Mouse (Mus musculus) forebrain, embryonic 15.5 days (tissue): ENCODE measurements at regions not wholly inside any gene's neighbourhood (a gene's known extent, or its start where the extent isn't known, plus 50 kb on each side); places are given as distances from the start of the nearest gene placed in this dataset.
"Not testable (repeated sequence)": the region's sequence is repeated elsewhere in the genome, so short reads cannot be mapped to it uniquely, and the experiment has no call there.

Experiments used
- ATAC-seq: fragments of 200-750 bp; cut with Nextera tagmentation; replicated peaks from 2 replicates; pipeline ENCODE4 v1.8.0; 2017; ENCODE audit warnings: mild to moderate bottlenecking, moderate TSS enrichment, moderate library complexity
- H3K27ac ChIP-seq: fragments of 300-500 bp; sonication (generic); replicated peaks from 2 replicates; pipeline ENCODE4 v1.5.1; 2015; ENCODE audit warnings: mild to moderate bottlenecking, inconsistent platforms
- H3K27me3 ChIP-seq: fragments of 300-500 bp; sonication (generic); 2 replicates; pipeline ENCODE4 v1.6.1; 2015; ENCODE audit warnings: inconsistent platforms
- H3K36me3 ChIP-seq: fragments of 300-500 bp; sonication (generic); 2 replicates; pipeline ENCODE4 v1.6.1; 2015; ENCODE audit warnings: mild to moderate bottlenecking, inconsistent platforms
- H3K4me1 ChIP-seq: fragments of 300-500 bp; sonication (generic); 2 replicates; pipeline ENCODE4 v1.6.1; 2015; ENCODE audit warnings: inconsistent platforms
- H3K4me2 ChIP-seq: fragments of 300-500 bp; sonication (generic); replicated peaks from 2 replicates; pipeline ENCODE4 v1.6.1; 2015; ENCODE audit warnings: mild to moderate bottlenecking, inconsistent platforms
- H3K4me3 ChIP-seq: fragments of 300-500 bp; sonication (generic); 2 replicates; pipeline ENCODE4 v1.5.1; 2015; ENCODE audit warnings: mild to moderate bottlenecking, inconsistent platforms
- H3K9ac ChIP-seq: fragments of 300-500 bp; sonication (generic); replicated peaks from 2 replicates; pipeline ENCODE4 v1.6.1; 2015; ENCODE audit warnings: mild to moderate bottlenecking, inconsistent platforms
- H3K9me3 ChIP-seq: fragments of 300-500 bp; sonication (generic); 2 replicates; pipeline ENCODE4 v1.6.1; 2016; ENCODE audit warnings: inconsistent platforms
- WGBS: fragments of 180-500 bp; shearing (Covaris S2); methylation state at CpG from one replicate; pipeline ENCODE4 v1.1.7; 2015; ENCODE audit warnings: mixed read lengths; 5-methylcytosine and 5-hydroxymethylcytosine counted together

DNA sequence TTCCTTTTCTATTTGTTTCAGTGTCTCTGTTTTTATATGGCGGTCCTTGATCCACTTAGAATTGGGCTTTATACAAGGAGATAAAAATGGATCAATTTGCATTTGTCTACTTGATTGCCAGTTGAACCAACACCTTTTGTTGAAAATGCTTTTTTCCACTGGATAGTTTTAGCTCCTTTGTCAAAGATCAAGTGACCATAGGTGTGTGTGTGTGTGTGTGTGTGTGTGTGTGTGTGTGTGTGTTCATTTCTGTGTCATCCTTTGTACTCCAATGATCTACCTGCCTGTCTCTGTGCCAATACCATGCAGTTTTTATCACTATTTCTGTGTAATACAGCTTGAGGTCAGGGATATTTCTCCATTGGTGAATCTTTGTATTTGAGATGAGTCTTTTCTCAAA lies 158.7 kb upstream of the Cenpw start:
- Histone ChIP-seq H3K4me1 (no peaks in the 10 kb centered on the region), H3K27me3 (no peaks in the 10 kb centered on the region), H3K27ac (no peak overlapping the region), H3K4me2 (no peak overlapping the region), H3K9ac (no peak overlapping the region), H3K36me3 (no peaks in the 10 kb centered on the region), H3K4me3 (no peak overlapping the region), H3K9me3 (no peaks in the 10 kb centered on the region)
- WGBS, result 90% methylated on average over 1 of the region's 1 CpGs
- ATAC-seq, result no peak

- H3K4me2 ChIP-seq, result no peak overlapping the region
- 63% methylated on average over 3 of the region's 3 CpGs for WGBS
- H3K4me3 ChIP-seq, result no peak overlapping the region
- H3K9me3 ChIP-seq, result no peaks in the 10 kb centered on the region
- H3K4me1 ChIP-seq, result 0 out of 2 replicates have a peak, but pooled peaks cover 4% of the 10 kb centered on the region
- H3K27me3 ChIP-seq, result no peaks in the 10 kb centered on the region
- no peaks in the 10 kb centered on the region for H3K36me3 ChIP-seq
- H3K9ac ChIP-seq, result no peak overlapping the region
- peak overlapping the region; percentile 17; the same call in 1 of the 2 replicates for H3K27ac ChIP-seq
- ATAC-seq, result peak; percentile 93
Measured at GRCm38 (mm10) chr10:30342965-30343478, 142.7 kb upstream of the Cenpw start.

DNA sequence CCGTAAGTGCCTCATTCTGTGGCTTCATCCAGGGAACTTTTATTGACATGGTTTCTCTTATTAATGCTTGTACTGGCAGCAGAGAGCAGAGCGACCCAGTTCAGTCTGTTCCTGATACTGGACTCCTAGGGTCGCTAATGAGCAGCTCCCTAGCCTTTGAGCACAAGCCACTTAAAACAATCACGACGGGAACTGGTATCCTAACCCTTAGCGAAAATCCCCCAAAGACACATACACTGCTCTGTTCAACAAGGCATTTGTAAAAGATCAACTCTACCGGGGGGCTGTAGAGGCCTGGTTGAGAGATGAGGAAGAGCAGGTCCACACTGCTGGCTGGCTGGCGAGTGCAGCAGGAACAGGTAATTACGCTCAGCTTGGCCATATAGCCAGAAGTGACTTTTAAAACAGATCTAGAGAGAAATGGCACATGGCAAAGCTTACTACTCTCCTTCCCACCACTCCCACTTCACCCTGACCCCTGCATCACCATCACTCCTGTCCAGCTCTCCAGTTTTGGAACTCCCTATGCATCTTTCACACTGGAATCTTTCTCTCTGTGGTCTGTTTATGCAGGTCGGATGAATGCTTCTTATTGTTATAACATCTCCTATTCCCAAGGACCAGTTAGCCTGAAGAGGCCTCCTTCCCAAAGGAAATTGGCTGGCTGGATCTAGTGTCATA lies 128.1 kb upstream of the Cenpw start:
- peak; percentile 70 for ATAC-seq
- Histone ChIP-seq H3K9me3 (no peaks in the 10 kb centered on the region), H3K4me3 (no peak overlapping the region)

DNA sequence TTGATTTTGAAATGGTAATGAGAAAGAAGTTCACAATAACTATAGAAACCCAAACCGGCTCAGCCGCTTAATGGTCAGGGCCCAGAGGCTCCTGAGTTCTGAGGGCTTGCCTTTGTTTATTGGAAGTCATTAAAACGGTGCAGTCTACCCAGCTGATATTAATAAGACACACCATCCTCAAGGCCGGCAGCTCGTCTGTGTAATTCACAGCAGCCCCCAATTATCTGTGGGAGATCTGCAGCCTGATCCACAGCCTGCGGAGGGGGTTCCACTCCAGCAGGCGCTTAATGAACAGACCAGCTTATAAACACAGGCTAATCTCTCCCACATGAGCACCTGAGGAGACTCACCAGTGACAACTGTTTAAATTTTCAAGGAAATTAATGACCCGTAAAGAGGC lies 127.5 kb upstream of the Cenpw start:
- H3K9ac ChIP-seq, result no peak overlapping the region
- no peak overlapping the region for H3K4me2 ChIP-seq
- H3K9me3 ChIP-seq, result no peaks in the 10 kb centered on the region
- no peaks in the 10 kb centered on the region for H3K27me3 ChIP-seq
- no peak overlapping the region for H3K4me3 ChIP-seq
- 3% methylated on average over 8 of the region's 8 CpGs for WGBS
- H3K27ac ChIP-seq, result no peak overlapping the region
- peaks cover 12% of the 10 kb centered on the region; the same call in 1 of the 2 replicates for H3K4me1 ChIP-seq
- ATAC-seq, result peak; percentile 70
- H3K36me3 ChIP-seq, result no peaks in the 10 kb centered on the region

More for the DNA sequence above, 128.1 kb upstream of the Cenpw start:
- Histone ChIP-seq H3K36me3 (no peaks in the 10 kb centered on the region), H3K9ac (no peak overlapping the region), H3K27ac (no peak overlapping the region), H3K4me2 (no peak overlapping the region), H3K4me1 (peaks cover 12% of the 10 kb centered on the region; the same call in 1 of the 2 replicates), H3K27me3 (no peaks in the 10 kb centered on the region)
- 16% methylated on average over 10 of the region's 10 CpGs for WGBS

GRCm38 (mm10) chr10:30326861-30327260 lies 126.5 kb upstream of the Cenpw start:
- H3K4me3 ChIP-seq, result no peak overlapping the region
- 15% methylated on average over 1 of the region's 1 CpGs for WGBS
- ATAC-seq, result no peak

GRCm38 (mm10) chr10:30295871-30296270 lies 95.5 kb upstream of the Cenpw start:
- not testable (repeated sequence) for H3K4me3 ChIP-seq, H3K27me3 ChIP-seq, H3K4me1 ChIP-seq, H3K9ac ChIP-seq, H3K4me2 ChIP-seq, H3K9me3 ChIP-seq, H3K27ac ChIP-seq, H3K36me3 ChIP-seq, ATAC-seq
- 90% methylated on average over 3 of the region's 7 CpGs for WGBS

More at GRCm38 (mm10) chr10:30326861-30327260, 126.5 kb upstream of the Cenpw start:
- peaks cover 12% of the 10 kb centered on the region; the same call in 1 of the 2 replicates for H3K4me1 ChIP-seq
- H3K27me3 ChIP-seq, result no peaks in the 10 kb centered on the region
- no peaks in the 10 kb centered on the region for H3K9me3 ChIP-seq
- no peaks in the 10 kb centered on the region for H3K36me3 ChIP-seq
- H3K9ac ChIP-seq, result no peak overlapping the region
- H3K4me2 ChIP-seq, result no peak overlapping the region
- H3K27ac ChIP-seq, result no peak overlapping the region

GRCm38 (mm10) chr10:30281666-30282065 lies 81.3 kb upstream of the Cenpw start:
- no peaks in the 10 kb centered on the region for H3K4me1 ChIP-seq
- H3K9ac ChIP-seq, result no peak overlapping the region
- 86% methylated on average over 2 of the region's 2 CpGs for WGBS
- H3K4me3 ChIP-seq, result no peak overlapping the region
- H3K27me3 ChIP-seq, result no peaks in the 10 kb centered on the region
- no peak for ATAC-seq
- no peaks in the 10 kb centered on the region for H3K9me3 ChIP-seq
- no peaks in the 10 kb centered on the region for H3K36me3 ChIP-seq
- no peak overlapping the region for H3K27ac ChIP-seq
- no peak overlapping the region for H3K4me2 ChIP-seq

- 91% methylated on average over 1 of the region's 1 CpGs for WGBS
- Histone ChIP-seq H3K36me3 (no peaks in the 10 kb centered on the region), H3K4me1 (no peaks in the 10 kb centered on the region), H3K27ac (no peak overlapping the region), H3K9me3 (no peaks in the 10 kb centered on the region), H3K9ac (no peak overlapping the region), H3K4me3 (no peak overlapping the region), H3K27me3 (no peaks in the 10 kb centered on the region), H3K4me2 (no peak overlapping the region)
- ATAC-seq, result no peak
Measured at GRCm38 (mm10) chr10:30280451-30280850, 80.1 kb upstream of the Cenpw start.

DNA sequence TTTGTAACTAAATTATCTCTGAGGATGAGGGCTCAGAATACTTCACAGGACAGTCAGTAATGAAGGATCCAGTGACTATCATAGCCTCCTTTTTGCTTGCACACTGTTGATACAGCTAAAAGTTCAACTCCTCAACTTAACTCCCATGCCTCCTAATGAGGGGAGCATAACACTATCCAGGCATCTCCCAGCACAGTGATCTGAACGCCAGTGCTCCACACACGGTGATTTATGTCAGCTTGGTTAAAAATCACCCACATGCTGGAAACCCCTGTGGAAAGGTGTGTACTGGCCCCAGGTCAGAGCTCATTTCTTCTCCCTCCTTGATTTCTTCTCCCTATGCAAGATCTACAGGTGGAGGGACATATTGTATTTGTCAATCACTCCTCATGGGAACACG lies 79.6 kb upstream of the Cenpw start:
- no peaks in the 10 kb centered on the region for H3K4me1 ChIP-seq
- H3K27ac ChIP-seq, result no peak overlapping the region
- ATAC-seq, result no peak
- H3K9me3 ChIP-seq, result no peaks in the 10 kb centered on the region
- no peak overlapping the region for H3K9ac ChIP-seq
- H3K27me3 ChIP-seq, result no peaks in the 10 kb centered on the region
- 77% methylated on average over 3 of the region's 3 CpGs for WGBS
- H3K4me2 ChIP-seq, result no peak overlapping the region
- no peaks in the 10 kb centered on the region for H3K36me3 ChIP-seq
- H3K4me3 ChIP-seq, result no peak overlapping the region

DNA sequence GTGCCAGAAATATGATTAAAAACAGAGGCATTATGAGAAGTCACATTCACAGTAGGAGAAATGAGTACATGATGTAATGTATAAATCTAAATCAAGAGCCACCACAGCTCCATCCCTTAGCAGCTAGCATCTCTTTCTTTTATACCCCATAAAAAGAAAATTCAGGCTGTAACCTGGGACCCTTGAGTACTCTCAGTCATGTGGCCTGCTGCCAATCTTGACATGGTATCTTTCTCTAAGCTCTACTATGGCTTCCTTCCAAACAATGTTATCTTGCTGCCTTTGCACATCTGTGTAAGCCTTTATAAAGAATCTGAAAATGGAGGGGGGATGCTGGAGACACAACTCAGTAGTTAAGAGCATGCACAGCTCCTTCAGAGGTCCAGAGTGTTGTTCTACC lies 78.6 kb upstream of the Cenpw start:
- Histone ChIP-seq H3K4me3 (no peak overlapping the region), H3K27ac (no peak overlapping the region), H3K9ac (no peak overlapping the region), H3K36me3 (no peaks in the 10 kb centered on the region), H3K27me3 (no peaks in the 10 kb centered on the region), H3K4me2 (no peak overlapping the region), H3K4me1 (no peaks in the 10 kb centered on the region), H3K9me3 (no peaks in the 10 kb centered on the region)
- no peak for ATAC-seq

DNA sequence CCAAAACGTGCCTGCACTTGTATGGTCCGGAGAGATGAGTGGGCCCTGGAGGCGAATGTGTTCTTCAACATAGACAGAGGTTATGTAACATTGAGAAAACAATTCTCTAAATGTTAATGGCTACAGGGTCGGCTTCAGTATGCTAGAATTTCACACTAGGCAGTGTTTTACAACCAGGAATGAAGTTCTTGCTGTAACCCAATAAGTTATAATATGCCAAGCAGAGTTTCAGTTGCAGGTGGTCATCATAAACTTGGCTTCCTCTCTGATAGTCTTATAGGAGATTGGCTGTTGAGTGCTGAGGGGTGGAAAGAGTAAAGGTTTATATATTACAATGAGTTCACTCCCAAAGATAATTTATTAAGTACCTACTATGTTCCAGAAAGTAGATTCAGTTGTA lies 64.8 kb upstream of the Cenpw start:
- Histone ChIP-seq H3K4me1 (no peaks in the 10 kb centered on the region), H3K9ac (no peak overlapping the region), H3K27ac (no peak overlapping the region), H3K9me3 (no peaks in the 10 kb centered on the region), H3K4me3 (no peak overlapping the region), H3K27me3 (no peaks in the 10 kb centered on the region), H3K36me3 (no peaks in the 10 kb centered on the region), H3K4me2 (no peak overlapping the region)
- ATAC-seq, result no peak
- WGBS, result 85% methylated on average over 4 of the region's 4 CpGs

- Histone ChIP-seq H3K4me3 (no peak overlapping the region), H3K9me3 (no peaks in the 10 kb centered on the region), H3K27ac (no peak overlapping the region), H3K9ac (no peak overlapping the region), H3K36me3 (no peaks in the 10 kb centered on the region), H3K4me2 (no peak overlapping the region), H3K4me1 (no peaks in the 10 kb centered on the region), H3K27me3 (no peaks in the 10 kb centered on the region)
- ATAC-seq, result no peak
- WGBS, result 46% methylated on average over 3 of the region's 3 CpGs
Measured at GRCm38 (mm10) chr10:30259716-30260115, 59.4 kb upstream of the Cenpw start.

DNA sequence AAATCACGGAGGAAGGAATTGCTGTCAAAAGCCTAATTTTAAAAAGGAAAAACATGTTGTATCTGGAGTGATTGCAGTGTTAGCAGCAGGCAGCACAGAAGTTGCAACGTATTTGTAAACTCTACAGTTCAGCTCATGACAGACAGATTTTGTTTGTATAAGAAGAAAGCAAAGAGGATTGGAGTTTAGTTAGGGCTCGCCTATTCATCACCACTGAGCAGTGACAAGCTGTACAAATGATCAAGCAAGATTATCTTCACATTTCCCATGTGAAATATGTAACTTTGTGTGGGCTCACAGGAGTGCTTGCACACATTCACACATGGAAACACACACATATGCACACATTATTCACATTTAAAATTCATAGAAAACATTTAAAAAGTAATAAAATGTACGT lies 57.5 kb upstream of the Cenpw start:
- 43% methylated on average over 4 of the region's 4 CpGs for WGBS
- Histone ChIP-seq H3K4me1 (no peaks in the 10 kb centered on the region), H3K27me3 (no peaks in the 10 kb centered on the region), H3K36me3 (no peaks in the 10 kb centered on the region), H3K9ac (no peak overlapping the region), H3K27ac (no peak overlapping the region), H3K4me3 (no peak overlapping the region), H3K4me2 (no peak overlapping the region), H3K9me3 (no peaks in the 10 kb centered on the region)
- peak; percentile 71 for ATAC-seq
